Mouse (Mus musculus) gastrocnemius, adult 18-20 months (tissue): ENCODE results near the gene Gpr25. TPM values are rescaled to one million over a fixed set of nuclear protein-coding genes. Genes with fewer than 3 reads are reported as not detected.

ENCODE experiments used
- DNase-seq: peaks from one replicate; pipeline ENCODE4 v3.0.0; 2021; ENCODE audit warnings: low spot score
- total RNA-seq, 2 experiments: library from RNA; stranded (reverse); gene quantifications; 2 replicates each; pipeline ENCODE4 v1.2.3; 2021

Gene Gpr25
- total RNA-seq, 2 experiments from 2014 or later: not detected

DNA sequence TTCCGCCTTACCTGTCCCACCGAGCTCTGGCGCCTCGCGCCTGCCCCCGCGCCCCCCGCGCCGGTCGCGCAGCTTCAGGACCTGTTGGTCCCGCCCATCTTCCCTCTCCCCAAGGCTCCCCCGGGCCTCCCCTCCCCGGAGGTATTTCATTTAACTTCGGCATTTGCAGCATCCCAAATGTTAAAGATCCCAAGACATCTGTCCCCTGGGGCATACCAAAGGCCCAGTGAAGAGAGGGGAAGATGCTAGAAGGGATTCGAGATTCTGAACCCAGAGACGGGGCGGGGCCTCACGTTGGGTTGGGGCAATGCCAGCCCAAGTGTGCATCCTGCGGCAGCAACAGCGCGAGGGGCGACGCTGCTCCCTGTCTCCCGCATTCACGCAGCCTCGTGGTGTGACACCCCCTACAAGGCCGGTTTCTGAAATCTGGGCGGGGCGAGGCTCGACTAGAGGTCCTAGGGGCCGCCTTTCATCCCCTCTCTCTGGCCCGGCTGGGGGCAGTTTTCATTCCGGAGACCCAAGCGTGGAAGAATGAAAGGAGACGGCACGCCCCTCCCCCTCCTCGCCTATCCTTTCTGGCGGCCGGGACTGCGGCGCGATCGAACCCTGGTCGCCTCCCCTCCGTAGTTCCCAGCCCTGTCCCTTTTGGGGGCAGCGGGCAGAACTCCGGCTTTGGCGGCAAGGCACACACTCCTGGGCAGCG, 26.6 kb downstream of the Gpr25 start, which contains the start of gene Inava:
Inava (minus strand) TSS at position 373 of the 703 bp plus-strand sequence.
- no peak for DNase-seq

- DNase-seq: no peak
Measured at GRCm38 (mm10) chr1:136232986-136233790, 27.5 kb downstream of the Gpr25 start.

- DNase-seq: no peak
Measured at GRCm38 (mm10) chr1:136232285-136232926, 28.3 kb downstream of the Gpr25 start.

DNA sequence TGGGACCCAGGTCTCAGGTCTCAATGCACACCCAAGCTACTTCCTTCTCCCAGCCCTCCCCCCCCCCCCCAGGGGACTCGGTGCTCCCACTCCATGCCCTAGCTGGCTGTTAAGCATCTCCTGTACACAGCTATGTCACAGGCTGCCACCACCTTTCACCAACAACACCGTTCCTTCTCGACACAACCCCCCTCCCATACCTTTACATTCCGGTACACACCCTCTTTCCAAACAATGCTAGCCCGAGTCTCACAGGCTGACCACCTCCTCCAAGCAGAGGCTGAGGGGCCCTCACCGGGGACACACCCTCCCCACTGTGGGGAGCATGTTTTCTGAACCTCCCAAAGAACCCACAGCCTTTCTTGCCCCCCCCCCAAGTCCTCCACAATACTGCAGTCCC, 29.1 kb downstream of the Gpr25 start:
- DNase-seq: no peak

- no peak for DNase-seq
Measured at GRCm38 (mm10) chr1:136230201-136230600, 30.5 kb downstream of the Gpr25 start.

DNA sequence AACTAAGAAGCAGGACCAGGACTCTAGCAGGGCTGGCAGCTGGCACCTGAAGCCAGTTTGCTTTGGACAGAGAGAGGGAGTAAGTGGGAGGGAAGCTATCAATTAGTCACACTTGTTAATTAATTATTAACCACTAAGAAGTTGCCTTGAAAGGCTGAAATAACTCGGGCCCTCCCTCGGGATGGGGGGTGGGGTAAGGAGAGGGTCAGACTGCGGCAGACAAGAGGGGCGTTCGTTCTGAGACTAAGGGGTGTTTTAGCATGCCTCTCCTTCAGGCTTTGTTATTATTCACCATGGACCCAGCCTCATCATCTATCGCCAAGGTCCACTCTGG, 31.7 kb downstream of the Gpr25 start:
- DNase-seq: no peak

GRCm38 (mm10) chr1:136228328-136229039, 32.2 kb downstream of the Gpr25 start:
- DNase-seq: no peak

GRCm38 (mm10) chr1:136227870-136228269, 32.8 kb downstream of the Gpr25 start:
- DNase-seq: no peak

DNA sequence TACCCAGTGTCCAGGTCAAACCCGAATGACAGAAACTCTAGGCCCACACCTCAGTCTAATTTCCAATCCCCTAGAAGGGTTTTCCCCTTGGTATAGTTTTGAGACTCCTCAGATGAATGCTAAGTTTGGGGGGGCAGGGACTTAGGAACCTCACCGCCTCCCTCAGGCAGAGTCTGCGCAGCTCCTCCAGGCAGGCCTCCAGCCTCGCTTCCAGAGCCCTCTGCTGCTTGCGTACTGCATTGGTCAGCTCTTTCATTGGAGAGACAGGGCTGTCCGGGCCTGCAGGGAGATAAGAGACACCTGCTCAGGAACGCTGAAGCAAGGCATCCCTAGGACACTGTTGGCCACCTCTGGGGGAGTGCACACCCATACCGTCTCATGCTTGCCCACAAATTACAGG, 34.0 kb downstream of the Gpr25 start:
- no peak for DNase-seq

GRCm38 (mm10) chr1:136225846-136226245, 34.8 kb downstream of the Gpr25 start:
- no peak for DNase-seq

GRCm38 (mm10) chr1:136223758-136224342, 36.8 kb downstream of the Gpr25 start:
- no peak for DNase-seq

GRCm38 (mm10) chr1:136222386-136222785, 38.3 kb downstream of the Gpr25 start:
- DNase-seq: no peak

DNA sequence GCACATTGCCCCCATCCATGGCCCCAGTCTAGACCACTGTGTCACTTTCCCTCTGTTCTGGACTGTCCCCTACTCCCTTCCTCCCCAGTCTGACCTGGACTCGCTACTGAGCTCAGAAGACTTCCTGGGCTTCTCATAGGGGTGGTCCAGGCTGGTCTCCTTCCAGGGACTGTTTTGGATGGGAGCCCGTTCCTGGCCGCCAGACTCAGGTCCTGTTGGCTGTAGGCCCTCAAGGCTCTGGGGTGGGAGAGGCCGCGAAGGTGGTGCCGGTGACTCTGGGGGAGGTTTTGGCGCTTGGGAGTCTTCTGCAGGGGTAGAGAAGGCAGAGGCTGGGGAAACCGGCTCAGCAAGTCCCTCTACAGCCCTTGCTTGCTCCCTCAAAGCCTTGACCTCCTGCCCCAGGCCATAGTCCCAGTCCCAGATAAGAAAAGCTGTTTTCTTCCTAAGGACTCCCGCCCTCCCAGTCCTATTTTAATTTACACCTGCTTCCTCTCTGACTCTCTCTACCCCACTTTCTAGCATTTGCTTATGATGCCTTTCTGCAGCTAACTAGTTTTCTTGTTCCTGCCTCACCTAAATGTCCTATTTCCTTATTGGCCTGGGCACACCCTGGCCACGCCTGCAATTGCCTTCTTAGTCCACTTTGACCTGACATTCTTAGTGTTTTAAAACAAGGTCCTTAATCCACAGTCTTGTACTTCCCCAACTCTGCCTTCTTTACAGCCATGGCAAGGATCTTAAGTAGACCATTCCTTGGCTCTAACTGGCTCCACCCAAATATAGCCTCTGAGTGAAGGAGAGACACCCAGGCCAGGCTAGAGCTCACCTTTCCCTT, 40.4 kb downstream of the Gpr25 start:
- DNase-seq: no peak

GRCm38 (mm10) chr1:136214304-136214703, 46.4 kb downstream of the Gpr25 start:
- no peak for DNase-seq

- DNase-seq: peak; percentile 17
Measured at GRCm38 (mm10) chr1:136212803-136213202, 47.9 kb downstream of the Gpr25 start, which contains the start of gene Mroh3. Gene Mroh3, minus strand, starts transcription at chr1:136212828.

Other genes with a start within 250 kb of the Gpr25 start
- gene Ascl5, start 210.1 kb downstream of the Gpr25 start, total RNA-seq: not detected
- 1,000 to 10,000 TPM in 1 of 2 experiments, 100 to 1,000 TPM in 1; 824 to 1,030 TPM for gene Cacna1s, start 208.1 kb downstream of the Gpr25 start, total RNA-seq
- under 1 TPM; 0.53 to 0.74 TPM for gene Kif21b, start 129.5 kb downstream of the Gpr25 start, total RNA-seq
- not detected for gene Mroh3, start 48.0 kb downstream of the Gpr25 start, total RNA-seq
- gene Inava, start 26.6 kb downstream of the Gpr25 start, total RNA-seq: not detected
- gene Camsap2, start 85.2 kb upstream of the Gpr25 start, total RNA-seq: 10 to 100 TPM in 1 of 2 experiments, 1 to 10 TPM in 1; 9.0 to 10.0 TPM
- gene Ddx59, start 154.4 kb upstream of the Gpr25 start, total RNA-seq: 10 to 100 TPM; 20.0 to 20.7 TPM
- gene Kif14, start 205.5 kb upstream of the Gpr25 start, total RNA-seq: under 1 TPM; 0.02 to 0.09 TPM